Mouse (Mus musculus) lung, postnatal 0 days (tissue): ENCODE measurements around the gene Maff.

Experiments used
- CTCF ChIP-seq: IDR thresholded peaks from 2 replicates; pipeline ENCODE4 v1.5.1; 2016; ENCODE audit warnings: antibody characterized with exemption, mild to moderate bottlenecking
- EP300 ChIP-seq: IDR thresholded peaks from 2 replicates; pipeline ENCODE4 v1.6.1; 2016; ENCODE audit warnings: antibody characterized with exemption, mild to moderate bottlenecking, control low read depth

DNA sequence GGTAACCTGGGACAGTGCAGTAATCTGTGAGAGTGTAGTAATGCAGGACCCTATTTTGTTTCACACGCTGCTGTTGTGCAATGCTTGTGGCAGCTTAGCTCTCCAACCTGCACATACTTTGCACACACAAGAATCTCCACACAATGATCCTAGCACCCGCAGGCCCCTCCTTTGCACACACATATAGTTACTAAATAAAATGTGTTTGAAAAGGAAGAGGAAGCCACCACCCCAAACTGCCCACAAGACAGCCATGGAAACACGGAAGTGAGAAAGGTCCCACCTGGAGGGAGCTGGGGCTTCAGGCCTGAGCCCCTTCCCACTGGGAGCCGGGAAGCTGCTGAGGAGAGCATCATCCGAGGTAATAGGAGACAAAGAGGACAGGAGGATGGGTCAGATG lies 7.4 kb upstream of the Maff start:
- no peak for TF ChIP-seq EP300
- TF ChIP-seq CTCF: no peak
